Mouse (Mus musculus) kidney, embryonic 15.5 days (tissue): Measurements from ENCODE around the gene Olfr1080. TPM values are rescaled to one million over a fixed set of nuclear protein-coding genes. Genes with fewer than 3 reads are reported as not detected.
"Not testable (repeated sequence)": the region's sequence is repeated elsewhere in the genome, so short reads cannot be mapped to it uniquely, and the experiment has no call there.

ENCODE experiments used
- ATAC-seq: fragments of 200-750 bp; cut with Nextera tagmentation; replicated peaks from 2 replicates; pipeline ENCODE4 v1.8.0; 2017; ENCODE audit warnings: moderate TSS enrichment; ENCODE audit not compliant: low FRiP score
- H3K27ac ChIP-seq: fragments of 300-500 bp; sonication (generic); 2 replicates; pipeline ENCODE4 v1.5.1; 2015; ENCODE audit warnings: mild to moderate bottlenecking, inconsistent platforms
- H3K27me3 ChIP-seq: fragments of 300-500 bp; sonication (generic); 2 replicates; pipeline ENCODE4 v1.6.1; 2015; ENCODE audit warnings: inconsistent platforms
- H3K36me3 ChIP-seq: fragments of 300-500 bp; sonication (generic); 2 replicates; pipeline ENCODE4 v1.6.1; 2015; ENCODE audit warnings: inconsistent platforms
- H3K4me1 ChIP-seq: fragments of 300-500 bp; sonication (generic); 2 replicates; pipeline ENCODE4 v1.6.1; 2015; ENCODE audit warnings: inconsistent platforms
- H3K4me2 ChIP-seq: fragments of 300-500 bp; sonication (generic); 2 replicates; pipeline ENCODE4 v1.6.1; 2015; ENCODE audit warnings: moderate library complexity, mild to moderate bottlenecking, inconsistent platforms
- H3K4me3 ChIP-seq: fragments of 300-500 bp; sonication (generic); replicated peaks from 2 replicates; pipeline ENCODE4 v1.5.1; 2015; ENCODE audit warnings: mild to moderate bottlenecking, inconsistent platforms
- H3K9ac ChIP-seq: fragments of 300-500 bp; sonication (generic); 2 replicates; pipeline ENCODE4 v1.6.1; 2015; ENCODE audit warnings: mild to moderate bottlenecking, inconsistent platforms
- H3K9me3 ChIP-seq: fragments of 300-500 bp; sonication (generic); replicated peaks from 2 replicates; pipeline ENCODE4 v1.6.1; 2016; ENCODE audit warnings: inconsistent platforms
- WGBS: fragments of 180-500 bp; shearing (Covaris S2); methylation state at CpG from one replicate; pipeline ENCODE4 v1.1.7; 2015; ENCODE audit warnings: mixed read lengths; 5-methylcytosine and 5-hydroxymethylcytosine counted together
- polyA plus RNA-seq: library from polyadenylated mRNA; unstranded; fragments of >200 nt; fragmentation: Nextera tagmentation; extraction: Ambion mirVana; gene quantifications from 2 replicates; pipeline ENCODE4 v1.2.1, GENCODE M21; 2015

Gene Olfr1080
- polyA plus RNA-seq = not detected in 2 replicates

DNA sequence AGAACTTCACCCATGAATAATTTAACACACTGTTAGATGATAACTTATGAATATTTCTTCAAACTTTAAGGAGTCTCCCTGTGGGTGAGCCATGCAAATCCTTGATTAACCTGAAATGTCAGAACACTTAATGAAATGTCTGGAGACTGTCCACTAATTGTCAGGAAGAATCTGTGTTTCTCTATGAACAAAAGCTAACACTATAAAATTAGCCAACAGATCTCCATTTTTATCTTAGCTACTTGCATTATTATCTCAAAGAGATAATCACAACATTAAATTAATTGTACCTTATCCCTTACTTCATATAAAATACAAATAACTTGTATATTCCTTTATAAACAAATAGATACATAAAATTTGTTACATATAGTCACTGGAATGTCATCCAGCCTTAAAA lies at the start of gene Olfr1080:
Olfr1080 (minus strand) TSS at position 101 of the 400 bp plus-strand sequence.
- H3K27me3 ChIP-seq, ATAC-seq, H3K27ac ChIP-seq, H3K4me1 ChIP-seq, H3K4me3 ChIP-seq, H3K9me3 ChIP-seq, H3K9ac ChIP-seq, H3K36me3 ChIP-seq, H3K4me2 ChIP-seq: not testable (repeated sequence)

DNA sequence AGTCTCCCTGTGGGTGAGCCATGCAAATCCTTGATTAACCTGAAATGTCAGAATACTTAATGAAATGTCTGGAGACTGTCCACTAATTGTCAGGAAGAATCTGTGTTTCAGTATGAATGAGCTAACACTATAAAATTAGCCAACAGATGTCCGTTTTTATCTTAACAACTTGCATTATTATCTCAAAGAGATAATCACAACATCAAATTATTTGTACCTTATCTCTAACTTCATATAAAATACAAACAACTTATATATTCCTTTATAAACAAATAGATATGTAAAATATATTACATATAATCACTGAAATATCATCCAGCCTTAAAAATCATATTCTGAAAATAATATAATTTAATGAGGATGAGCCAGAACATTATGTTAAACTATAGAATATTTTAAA lies 40.8 kb upstream of the Olfr1080 start, which contains the start of gene Olfr1082:
Olfr1082 (minus strand) TSS at position 101 of the 400 bp plus-strand sequence.
- not testable (repeated sequence) for H3K27ac ChIP-seq, ATAC-seq, H3K9me3 ChIP-seq, H3K36me3 ChIP-seq, H3K4me1 ChIP-seq, H3K27me3 ChIP-seq, H3K9ac ChIP-seq, H3K4me3 ChIP-seq, H3K4me2 ChIP-seq
- WGBS = 53% methylated on average over 1 of the region's 1 CpGs

DNA sequence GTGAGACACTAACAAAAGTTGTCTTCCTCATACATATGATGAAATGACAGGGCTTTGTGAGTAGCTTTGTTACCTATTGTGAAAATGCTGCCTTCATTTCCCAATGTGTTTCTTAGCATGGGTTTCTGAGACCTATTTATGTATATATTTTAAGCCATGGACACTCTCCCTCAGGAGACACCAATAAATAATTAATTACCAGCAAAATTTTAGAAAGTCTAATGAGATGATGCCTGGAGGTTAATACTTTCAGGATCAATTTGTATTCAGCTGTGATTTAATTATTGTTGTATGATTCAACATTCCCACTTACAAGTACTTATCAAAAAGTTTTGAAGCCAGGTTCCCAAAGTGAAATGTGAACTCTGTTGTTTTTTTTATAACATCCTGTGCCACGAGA lies 15.7 kb downstream of the Olfr1080 start, which contains the start of gene Olfr1079:
Olfr1079 (minus strand) TSS at position 101 of the 400 bp plus-strand sequence.
- H3K9ac ChIP-seq = no peak within 1 kb of the TSS
- H3K9me3 ChIP-seq = no peaks in the 10 kb centered on the region
- 73% methylated on average over 1 of the region's 1 CpGs for WGBS
- H3K4me1 ChIP-seq = no peaks in the 10 kb centered on the region
- no peaks in the 10 kb centered on the region for H3K36me3 ChIP-seq
- no peak within 1 kb of the TSS for H3K27ac ChIP-seq
- H3K4me3 ChIP-seq = no peak within 1 kb of the TSS
- H3K27me3 ChIP-seq = no peaks in the 10 kb centered on the region
- ATAC-seq = no peak
- no peak within 1 kb of the TSS for H3K4me2 ChIP-seq

DNA sequence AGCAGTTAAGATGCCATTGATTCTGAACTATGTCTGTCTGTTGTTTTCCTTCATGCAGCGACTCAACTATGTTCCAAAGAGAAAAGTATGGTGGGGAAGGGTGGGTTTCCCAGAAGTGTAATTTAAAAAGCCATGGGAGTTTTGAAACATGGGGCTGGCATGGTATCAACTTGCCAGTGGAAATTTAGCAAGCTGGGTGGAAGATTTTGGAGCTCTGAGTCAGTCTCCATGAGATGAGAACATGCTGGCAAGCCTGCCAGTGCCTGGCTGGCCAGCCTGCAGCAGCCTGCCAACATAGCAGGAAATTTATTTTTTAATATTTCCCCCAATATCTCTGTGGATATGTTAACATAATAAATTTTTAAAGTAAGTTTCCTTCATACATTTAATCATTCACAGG lies 27.0 kb downstream of the Olfr1080 start:
- H3K27ac ChIP-seq = no peak overlapping the region
- no peak for ATAC-seq
- no peak overlapping the region for H3K4me3 ChIP-seq
- 83% methylated on average over 1 of the region's 1 CpGs for WGBS
- no peaks in the 10 kb centered on the region for H3K36me3 ChIP-seq
- no peaks in the 10 kb centered on the region for H3K4me1 ChIP-seq
- no peaks in the 10 kb centered on the region for H3K27me3 ChIP-seq
- no peak overlapping the region for H3K9ac ChIP-seq
- no peaks in the 10 kb centered on the region for H3K9me3 ChIP-seq
- H3K4me2 ChIP-seq = no peak overlapping the region

- Histone ChIP-seq H3K9me3 (no peaks in the 10 kb centered on the region), H3K4me2 (no peak within 1 kb of the TSS), H3K27ac (no peak within 1 kb of the TSS), H3K9ac (no peak within 1 kb of the TSS), H3K36me3 (no peaks in the 10 kb centered on the region), H3K27me3 (no peaks in the 10 kb centered on the region), H3K4me1 (no peaks in the 10 kb centered on the region), H3K4me3 (no peak within 1 kb of the TSS)
- ATAC-seq = no peak
- WGBS = 77% methylated on average over 1 of the region's 1 CpGs
These were observed 49.9 kb downstream of the Olfr1080 start, which contains the start of gene Olfr1076 for GRCm38 (mm10) chr2:86508161-86508560. Gene Olfr1076 (plus strand): TSS chr2:86508461.

Other genes starting within 250 kb of the Olfr1080 start
- not detected in 2 replicates for gene Olfr1053, start 243.0 kb downstream of the Olfr1080 start, polyA plus RNA-seq
- not detected in 2 replicates for gene Olfr1054, start 222.8 kb downstream of the Olfr1080 start, polyA plus RNA-seq
- gene Olfr1055, start 208.0 kb downstream of the Olfr1080 start, polyA plus RNA-seq = not detected in 2 replicates
- not detected in 2 replicates for gene Olfr1056, start 195.8 kb downstream of the Olfr1080 start, polyA plus RNA-seq
- gene Olfr1057, start 179.8 kb downstream of the Olfr1080 start, polyA plus RNA-seq = not detected in 2 replicates
- not detected in 2 replicates for gene Olfr1058, start 169.7 kb downstream of the Olfr1080 start, polyA plus RNA-seq
- gene Olfr1061, start 144.2 kb downstream of the Olfr1080 start, polyA plus RNA-seq = not detected in 2 replicates
- gene Olfr1062, start 131.5 kb downstream of the Olfr1080 start, polyA plus RNA-seq = not detected in 2 replicates
- gene Olfr1065, start 107.6 kb downstream of the Olfr1080 start, polyA plus RNA-seq = not detected in 2 replicates
- gene Olfr1066, start 102.0 kb downstream of the Olfr1080 start, polyA plus RNA-seq = not detected in 2 replicates
- not detected in 2 replicates for gene Olfr228, start 70.8 kb downstream of the Olfr1080 start, polyA plus RNA-seq
- not detected in 2 replicates for gene Olfr1076, start 49.8 kb downstream of the Olfr1080 start, polyA plus RNA-seq
- gene Olfr1079, start 15.8 kb downstream of the Olfr1080 start, polyA plus RNA-seq = not detected in 2 replicates
- gene Olfr1082, start 40.7 kb upstream of the Olfr1080 start, polyA plus RNA-seq = not detected in 2 replicates
- not detected in 2 replicates for gene Olfr1084, start 81.5 kb upstream of the Olfr1080 start, polyA plus RNA-seq
- gene Olfr1085, start 103.8 kb upstream of the Olfr1080 start, polyA plus RNA-seq = not detected in 2 replicates
- gene Olfr1086, start 121.9 kb upstream of the Olfr1080 start, polyA plus RNA-seq = not detected in 2 replicates
- gene Olfr1087, start 140.2 kb upstream of the Olfr1080 start, polyA plus RNA-seq = not detected in 2 replicates
- gene Olfr1089, start 175.5 kb upstream of the Olfr1080 start, polyA plus RNA-seq = not detected in 2 replicates
- gene Olfr1090, start 200.8 kb upstream of the Olfr1080 start, polyA plus RNA-seq = not detected in 2 replicates
- gene Olfr1093, start 224.2 kb upstream of the Olfr1080 start, polyA plus RNA-seq = not detected in 2 replicates